Mouse (Mus musculus): ENCODE measurements around the gene Zic1.

The Zic1 gene

GRCm38 (mm10) chr9:91352786-91353185 lies 12.8 kb downstream of the Zic1 start:
- no peak for DNase-seq (ENCODE audit: low spot score)

DNA sequence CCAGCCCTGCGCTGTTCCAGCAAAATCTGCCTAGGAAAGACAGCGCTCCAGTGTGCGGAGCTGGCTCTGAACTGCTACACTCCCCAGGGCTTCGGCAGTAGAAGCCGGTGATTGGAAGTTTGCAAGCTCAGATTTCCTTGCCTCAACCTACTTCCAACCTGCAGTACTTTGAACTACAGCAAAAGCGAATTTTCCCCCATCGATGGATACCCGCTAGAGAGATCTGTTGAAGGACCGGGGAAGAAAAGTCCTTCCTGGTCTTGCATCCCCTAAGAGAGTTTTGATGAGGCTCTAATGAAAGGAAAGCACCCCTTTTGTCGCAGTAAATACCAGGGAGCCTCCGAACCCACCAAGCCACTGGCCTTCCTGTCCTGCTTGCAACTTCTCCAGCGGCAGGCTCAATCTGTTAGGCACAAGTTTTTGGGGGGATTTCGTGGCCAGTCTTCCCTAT lies 13.6 kb downstream of the Zic1 start:
- no peak for DNase-seq (ENCODE audit: low spot score)

GRCm38 (mm10) chr9:91351361-91351760 lies 14.2 kb downstream of the Zic1 start:
- no peak for DNase-seq (ENCODE audit: low spot score)

DNA sequence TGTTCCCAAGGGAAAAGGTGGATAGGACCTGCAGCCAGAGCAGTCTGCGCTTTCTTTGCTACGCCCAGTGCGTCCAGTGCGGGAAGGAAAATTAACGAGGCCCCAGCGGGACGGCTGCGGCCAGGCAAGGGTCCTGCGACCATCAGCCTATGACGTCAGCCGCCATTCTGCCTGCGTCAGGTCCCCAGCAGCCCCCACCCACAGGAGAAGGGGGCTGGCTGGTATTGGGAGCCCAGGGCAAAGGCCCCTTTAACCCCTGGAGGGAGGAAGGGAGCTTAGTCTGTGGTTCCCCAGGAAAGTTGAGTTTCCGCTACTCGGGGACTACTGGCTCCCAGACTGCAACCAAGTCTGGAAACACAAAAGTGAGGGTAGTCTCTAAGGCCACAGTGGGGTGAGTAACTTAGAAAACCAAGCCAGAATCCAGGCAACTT lies 14.7 kb downstream of the Zic1 start:
- DNase-seq (ENCODE audit: low spot score), result no peak

GRCm38 (mm10) chr9:91350211-91350791 lies 15.3 kb downstream of the Zic1 start:
- no peak for DNase-seq (ENCODE audit: low spot score)

GRCm38 (mm10) chr9:91348746-91349145 lies 16.9 kb downstream of the Zic1 start:
- no peak for DNase-seq (ENCODE audit: low spot score)

DNA sequence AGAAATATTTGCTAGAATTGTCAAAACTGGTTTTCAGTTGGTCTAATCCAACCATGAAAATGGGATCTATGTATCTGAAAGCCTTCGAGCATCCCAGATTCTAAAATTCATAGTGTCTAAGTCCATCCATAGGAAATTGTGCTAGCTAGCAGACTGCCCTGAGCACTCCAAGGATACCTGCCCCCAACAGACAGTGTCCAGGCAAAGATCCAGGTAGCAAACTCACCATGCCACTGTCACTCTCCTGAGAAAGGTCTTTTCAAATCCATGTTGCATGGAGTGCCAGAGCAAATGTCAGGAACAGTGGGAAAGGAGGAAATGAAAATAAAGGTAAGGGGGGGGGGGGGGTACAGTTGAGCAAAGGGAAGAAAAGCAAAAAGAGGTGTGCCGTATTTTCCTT lies 18.0 kb downstream of the Zic1 start:
- DNase-seq (ENCODE audit: low spot score), result no peak
